Mouse (Mus musculus) retina, postnatal 7 days (tissue): Measurements from ENCODE around the gene Irak1.

ENCODE experiments used
- DNase-seq: peaks from one replicate; pipeline ENCODE4 v3.0.0-alpha.2; 2012; ENCODE audit warnings: low read depth, low spot score

The Irak1 gene

GRCm38 (mm10) chrX:74023188-74024049 is at the start of gene Irak1:
Gene Irak1, minus strand, starts transcription at chrX:74023918.
- peak; percentile 50 for DNase-seq

GRCm38 (mm10) chrX:74070794-74071193 is 47.1 kb upstream of the Irak1 start:
- no peak for DNase-seq

- no peak for DNase-seq
Observed at GRCm38 (mm10) chrX:74067891-74068290, 44.2 kb upstream of the Irak1 start.

- DNase-seq: no peak
Observed at GRCm38 (mm10) chrX:74045107-74045506, 21.4 kb upstream of the Irak1 start.

- DNase-seq: no peak
Observed at GRCm38 (mm10) chrX:74037702-74038375, 14.1 kb upstream of the Irak1 start.

GRCm38 (mm10) chrX:74030000-74030399 is 6.3 kb upstream of the Irak1 start:
- no peak for DNase-seq

GRCm38 (mm10) chrX:74022795-74023187 is 927 bp downstream of the Irak1 start:
- DNase-seq: no peak

- DNase-seq: no peak
Observed at GRCm38 (mm10) chrX:74014597-74014996, 9.1 kb downstream of the Irak1 start.

- no peak for DNase-seq
Observed at GRCm38 (mm10) chrX:74008063-74008462, 15.7 kb downstream of the Irak1 start.

GRCm38 (mm10) chrX:74006401-74006800 is 17.3 kb downstream of the Irak1 start:
- DNase-seq: no peak

- no peak for DNase-seq
Observed at GRCm38 (mm10) chrX:74003644-74004043, 20.1 kb downstream of the Irak1 start.

- no peak for DNase-seq
Observed at GRCm38 (mm10) chrX:74001024-74001423, 22.7 kb downstream of the Irak1 start.

GRCm38 (mm10) chrX:73998911-73999869 is 24.5 kb downstream of the Irak1 start:
- DNase-seq: no peak

- no peak for DNase-seq
Observed at GRCm38 (mm10) chrX:73977783-73978182, 45.9 kb downstream of the Irak1 start.

- DNase-seq: no peak
Observed at GRCm38 (mm10) chrX:73976283-73976682, 47.4 kb downstream of the Irak1 start.

- no peak for DNase-seq
Observed at GRCm38 (mm10) chrX:73972774-73973173, 50.9 kb downstream of the Irak1 start.

GRCm38 (mm10) chrX:73970781-73971180 is 52.9 kb downstream of the Irak1 start:
- DNase-seq: no peak

- DNase-seq: no peak
Observed at GRCm38 (mm10) chrX:73969729-73970128, 54.0 kb downstream of the Irak1 start.

GRCm38 (mm10) chrX:73969167-73969566 is 54.6 kb downstream of the Irak1 start:
- no peak for DNase-seq

GRCm38 (mm10) chrX:73967177-73968075 is 56.3 kb downstream of the Irak1 start:
- DNase-seq: peak; percentile 85
